In the genomic region with DNA sequence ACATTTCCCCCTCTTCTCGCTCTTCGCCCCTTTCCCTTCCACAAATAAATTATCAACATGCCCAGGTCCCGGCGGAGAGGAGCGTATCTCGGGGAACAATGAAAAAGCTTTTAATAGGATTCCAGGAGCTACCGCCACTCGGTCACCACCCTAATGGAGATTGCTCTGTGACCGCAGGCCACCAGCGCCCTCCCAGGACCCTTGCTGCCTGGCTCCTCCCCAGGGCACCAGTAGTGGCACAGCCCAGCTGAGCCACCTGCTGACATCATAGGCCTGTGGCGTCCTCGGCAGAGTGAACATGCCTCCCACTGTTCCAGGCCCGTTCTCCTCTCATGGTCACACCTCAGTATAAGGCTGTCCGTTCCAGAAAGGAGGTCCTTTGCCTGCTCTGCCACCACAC, we compare ENCODE assay signal across 11 mouse cellular contexts. TPM values are rescaled to one million over a fixed set of nuclear protein-coding genes. Genes with fewer than 3 reads are reported as not detected.
A peak's percentile ranks its signal among the peaks of the same experiment; 100 is the strongest.
DNase-seq lines count a peak whose midpoint lies in the region; ATAC-seq and TF ChIP-seq lines count a peak whose summit lies in the region.
"Had no signal": no experiment of that assay in that cellular context is flagged by ENCODE, and none has a peak within 500 bp of the region (broad histone marks: within the 10 kb centered on the region; RNA-seq: fewer than 3 reads in every experiment).

No protein-coding gene starts in this region.

- no peak overlapping the region for H3K9ac ChIP-seq in lung, postnatal 0 days (replicated peaks; ENCODE audit: low read depth)
- 0 out of 2 replicates have a peak overlapping the region, but pooled peaks have one; percentile 38 for H3K9ac ChIP-seq in forebrain, embryonic 16.5 days (replicated peaks; ENCODE audit: low read depth, low read length)
- 0 out of 2 replicates have a peak overlapping the region, but pooled peaks have one; percentile 17 for H3K9ac ChIP-seq in midbrain, embryonic 12.5 days (replicated peaks)
- H3K9ac ChIP-seq: lung, embryonic 14.5 days had no signal

- H3K36me3 ChIP-seq in lung, postnatal 0 days (ENCODE audit: insufficient read depth, low read length), result no peaks in the 10 kb centered on the region
- no peaks in the 10 kb centered on the region for H3K36me3 ChIP-seq in forebrain, embryonic 16.5 days (ENCODE audit: control insufficient read depth, insufficient read depth)
- H3K36me3 ChIP-seq in midbrain, embryonic 12.5 days, result no peaks in the 10 kb centered on the region

- TF ChIP-seq CTCF in lung, postnatal 0 days (IDR thresholded peaks at IDR 0.05), result peak; percentile 9; the same call in 1 of the 2 replicates

- H3K9me3 ChIP-seq in lung, postnatal 0 days (ENCODE audit: low read length), result no peaks in the 10 kb centered on the region
- H3K9me3 ChIP-seq in forebrain, embryonic 16.5 days (ENCODE audit: control insufficient read depth, low read length), result no peaks in the 10 kb centered on the region
- H3K9me3 ChIP-seq in midbrain, embryonic 12.5 days, result no peaks in the 10 kb centered on the region

- no peak for DNase-seq in lung, postnatal 0 days (ENCODE audit: low spot score)
- no peak for DNase-seq in lung, postnatal 10 days
- no peak for DNase-seq in thymus, postnatal 14 days
- DNase-seq in c-Kit-positive CD71-positive TER-119-positive erythroid progenitor cells, embryonic 14.5 days (ENCODE audit: low spot score), result no peak
- DNase-seq in adrenal gland, postnatal 25 days, result no peak
- DNase-seq: heart, adult 2 months; lung, embryonic 14.5 days; right cerebral cortex, postnatal 14 days had no signal

- ATAC-seq in lung, postnatal 0 days, result no peak
- no peak for ATAC-seq in forebrain, embryonic 16.5 days
- ATAC-seq in midbrain, embryonic 12.5 days (ENCODE audit: low FRiP score, low read depth), result no peak
- ATAC-seq: activated CD4-positive, CD25-positive, alpha-beta regulatory T cell, adult 4 months had no signal

- H3K27ac ChIP-seq in lung, postnatal 0 days (ENCODE audit: low read length), result no peak overlapping the region
- no peak overlapping the region for H3K27ac ChIP-seq in forebrain, embryonic 16.5 days (ENCODE audit: low read length)
- H3K27ac ChIP-seq in midbrain, embryonic 12.5 days (replicated peaks), result peak overlapping the region; percentile 63
- H3K27ac ChIP-seq: heart, adult 2 months had no signal

- H3K27me3 ChIP-seq in lung, postnatal 0 days (replicated peaks; ENCODE audit: insufficient read depth, low read length), result no peaks in the 10 kb centered on the region
- H3K27me3 ChIP-seq in forebrain, embryonic 16.5 days (replicated peaks; ENCODE audit: control insufficient read depth, insufficient read depth, low read length), result no peaks in the 10 kb centered on the region
- H3K27me3 ChIP-seq in midbrain, embryonic 12.5 days, result peaks cover 64% of the 10 kb centered on the region

- H3K4me1 ChIP-seq in lung, postnatal 0 days (ENCODE audit: insufficient read depth, low read depth, low read length), result peaks cover 5% of the 10 kb centered on the region; the same call in 1 of the 2 replicates
- peaks cover 56% of the 10 kb centered on the region for H3K4me1 ChIP-seq in forebrain, embryonic 16.5 days (replicated peaks; ENCODE audit: control insufficient read depth, insufficient read depth, low read length)
- peaks cover 58% of the 10 kb centered on the region for H3K4me1 ChIP-seq in midbrain, embryonic 12.5 days

- H3K4me3 ChIP-seq in lung, postnatal 0 days (ENCODE audit: low read depth, low read length), result no peak overlapping the region
- H3K4me3 ChIP-seq in forebrain, embryonic 16.5 days (replicated peaks; ENCODE audit: low read length), result no peak overlapping the region
- no peak overlapping the region for H3K4me3 ChIP-seq in midbrain, embryonic 12.5 days
- H3K4me3 ChIP-seq: heart, adult 2 months had no signal

- no peak for TF ChIP-seq EP300 in lung, postnatal 0 days (IDR thresholded peaks at IDR 0.05)

- no peak overlapping the region for H3K4me2 ChIP-seq in lung, postnatal 0 days (replicated peaks; ENCODE audit: low read depth, low read length)
- no peak overlapping the region for H3K4me2 ChIP-seq in forebrain, embryonic 16.5 days (ENCODE audit: low read length)
- H3K4me2 ChIP-seq in midbrain, embryonic 12.5 days (replicated peaks), result peak overlapping the region; percentile 28; the same call in 1 of the 2 replicates
- H3K4me2 ChIP-seq: lung, embryonic 14.5 days had no signal

- 41% methylated on average over 14 of the region's 14 CpGs for WGBS in lung, postnatal 0 days
- WGBS in forebrain, embryonic 16.5 days, result 24% methylated on average over 14 of the region's 14 CpGs
- 10% methylated on average over 14 of the region's 14 CpGs for WGBS in midbrain, embryonic 12.5 days

RNA-seq across cellular contexts. Expression of gene Otub1, which starts 48.4 kb away (rescaled TPM):
- polyA plus RNA-seq in lung, postnatal 0 days (2015; fragmentation: Nextera tagmentation; extraction: Ambion mirVana), result 107 and 119 TPM in 2 replicates
- polyA plus RNA-seq in forebrain, embryonic 16.5 days (2015; fragmentation: Nextera tagmentation; extraction: Ambion mirVana), result 223 and 235 TPM in 2 replicates
- polyA plus RNA-seq in midbrain, embryonic 12.5 days (2016; fragmentation: Nextera tagmentation; extraction: Ambion mirVana), result 230 and 248 TPM in 2 replicates
- 102 and 132 TPM in 2 replicates for total RNA-seq in adrenal gland, postnatal 25 days (2021)

RNA-seq across cellular contexts. Expression of gene Flrt1, which starts 52.2 kb away (rescaled TPM):
- 0.17 and 0.19 TPM in 2 replicates for polyA plus RNA-seq in lung, postnatal 0 days (2015; fragmentation: Nextera tagmentation; extraction: Ambion mirVana)
- 13.8 and 16.1 TPM in 2 replicates for polyA plus RNA-seq in forebrain, embryonic 16.5 days (2015; fragmentation: Nextera tagmentation; extraction: Ambion mirVana)
- polyA plus RNA-seq in midbrain, embryonic 12.5 days (2016; fragmentation: Nextera tagmentation; extraction: Ambion mirVana), result 8.0 and 8.2 TPM in 2 replicates
- total RNA-seq in adrenal gland, postnatal 25 days (2021), result 1.6 and 2.0 TPM in 2 replicates
- polyA plus RNA-seq: activated CD4-positive, CD25-positive, alpha-beta regulatory T cell, adult 4 months had no signal

RNA-seq across cellular contexts. Expression of gene Cox8a, which starts 59.7 kb away (rescaled TPM):
- 889 and 976 TPM in 2 replicates for polyA plus RNA-seq in lung, postnatal 0 days (2015; fragmentation: Nextera tagmentation; extraction: Ambion mirVana)
- polyA plus RNA-seq in forebrain, embryonic 16.5 days (2015; fragmentation: Nextera tagmentation; extraction: Ambion mirVana), result 602 and 609 TPM in 2 replicates
- polyA plus RNA-seq in midbrain, embryonic 12.5 days (2016; fragmentation: Nextera tagmentation; extraction: Ambion mirVana), result 763 and 786 TPM in 2 replicates
- 781 and 926 TPM in 2 replicates for total RNA-seq in adrenal gland, postnatal 25 days (2021)
